Mouse (Mus musculus) E14TG2a.4 (cell line): ENCODE measurements around the gene P2rx5.

ENCODE experiments used
- H3K27me3 ChIP-seq: 2 replicates; pipeline ENCODE4 v1.6.1; 2014; ENCODE audit warnings: low read length, control low read depth; ENCODE audit not compliant: insufficient read depth
- H3K36me3 ChIP-seq: 2 replicates; pipeline ENCODE4 v1.6.1; 2014; ENCODE audit warnings: low read length, control low read depth; ENCODE audit not compliant: insufficient read depth
- H3K4me1 ChIP-seq: replicated peaks from 2 replicates; pipeline ENCODE4 v1.6.1; 2014; ENCODE audit warnings: low read depth, low read length, control low read depth
- H3K4me3 ChIP-seq: replicated peaks from 2 replicates; pipeline ENCODE4 v1.5.1; 2014; ENCODE audit warnings: mild to moderate bottlenecking, low read length
- H3K9me3 ChIP-seq: 2 replicates; pipeline ENCODE4 v1.6.1; 2014; ENCODE audit warnings: low read length, control low read depth
- CTCF ChIP-seq: conservative IDR thresholded peaks from 2 replicates; pipeline ENCODE4 v1.5.1; 2014; ENCODE audit warnings: low read length
- NANOG ChIP-seq: IDR thresholded peaks from 2 replicates; pipeline ENCODE4 v1.6.1; 2014; ENCODE audit warnings: borderline replicate concordance, low read length, mixed read lengths
- POU5F1 ChIP-seq: IDR thresholded peaks from 2 replicates; pipeline ENCODE4 v1.6.1; 2014; ENCODE audit warnings: low read length, borderline replicate concordance

Gene P2rx5

GRCm38 (mm10) chr11:73159957-73160810, at the start of gene P2rx5:
Gene P2rx5 (plus strand): TSS chr11:73160421.
- H3K9me3 ChIP-seq = no peaks in the 10 kb centered on the region
- peaks cover 65% of the 10 kb centered on the region for H3K27me3 ChIP-seq
- H3K4me1 ChIP-seq = peaks cover 16% of the 10 kb centered on the region
- peak within 1 kb of the TSS; percentile 77 for H3K4me3 ChIP-seq
- no peaks in the 10 kb centered on the region for H3K36me3 ChIP-seq
- TF ChIP-seq NANOG (no peak), CTCF (no peak), POU5F1 (no peak)

- Histone ChIP-seq H3K9me3 (no peaks in the 10 kb centered on the region), H3K4me1 (no peaks in the 10 kb centered on the region), H3K27me3 (peaks cover 5% of the 10 kb centered on the region), H3K36me3 (no peaks in the 10 kb centered on the region), H3K4me3 (no peak overlapping the region)
- no peak for TF ChIP-seq CTCF
- TF ChIP-seq NANOG = no peak
- TF ChIP-seq POU5F1 = no peak
These were observed 48.8 kb upstream of the P2rx5 start for GRCm38 (mm10) chr11:73111414-73111813.

- Histone ChIP-seq H3K9me3 (no peaks in the 10 kb centered on the region), H3K27me3 (no peaks in the 10 kb centered on the region), H3K4me3 (no peak overlapping the region), H3K4me1 (peaks cover 33% of the 10 kb centered on the region), H3K36me3 (peaks cover 44% of the 10 kb centered on the region)
- no peak for TF ChIP-seq NANOG
- no peak for TF ChIP-seq CTCF
- no peak for TF ChIP-seq POU5F1
These were observed 33.7 kb upstream of the P2rx5 start for GRCm38 (mm10) chr11:73126495-73126894.

- Histone ChIP-seq H3K9me3 (no peaks in the 10 kb centered on the region), H3K4me3 (no peak overlapping the region), H3K4me1 (peaks cover 59% of the 10 kb centered on the region), H3K27me3 (no peaks in the 10 kb centered on the region), H3K36me3 (peaks cover 78% of the 10 kb centered on the region)
- TF ChIP-seq NANOG (no peak), CTCF (peak; percentile 41; the same call in 1 of the 2 replicates)
These were observed 29.2 kb upstream of the P2rx5 start for GRCm38 (mm10) chr11:73131020-73131419.

GRCm38 (mm10) chr11:73132999-73133398, 27.2 kb upstream of the P2rx5 start:
- Histone ChIP-seq H3K36me3 (peaks cover 85% of the 10 kb centered on the region), H3K27me3 (no peaks in the 10 kb centered on the region), H3K4me1 (peaks cover 68% of the 10 kb centered on the region), H3K9me3 (no peaks in the 10 kb centered on the region), H3K4me3 (no peak overlapping the region)
- TF ChIP-seq NANOG (no peak), POU5F1 (no peak), CTCF (no peak)

- no peaks in the 10 kb centered on the region for H3K9me3 ChIP-seq
- TF ChIP-seq CTCF (no peak), NANOG (no peak), POU5F1 (no peak)
- H3K36me3 ChIP-seq = peaks cover 76% of the 10 kb centered on the region
- no peaks in the 10 kb centered on the region for H3K27me3 ChIP-seq
- H3K4me1 ChIP-seq = peaks cover 77% of the 10 kb centered on the region
- H3K4me3 ChIP-seq = 0 out of 2 replicates have a peak overlapping the region, but pooled peaks have one; percentile 20
These were observed 26.0 kb upstream of the P2rx5 start for GRCm38 (mm10) chr11:73134222-73134621.

GRCm38 (mm10) chr11:73136587-73136986, 23.6 kb upstream of the P2rx5 start:
- Histone ChIP-seq H3K4me3 (peak overlapping the region; percentile 99), H3K9me3 (no peaks in the 10 kb centered on the region), H3K4me1 (peaks cover 76% of the 10 kb centered on the region), H3K36me3 (peaks cover 54% of the 10 kb centered on the region), H3K27me3 (no peaks in the 10 kb centered on the region)
- TF ChIP-seq CTCF (no peak), POU5F1 (no peak), NANOG (no peak)

GRCm38 (mm10) chr11:73137116-73137515, 23.1 kb upstream of the P2rx5 start:
- H3K4me3 ChIP-seq = peak overlapping the region; percentile 99
- H3K27me3 ChIP-seq = no peaks in the 10 kb centered on the region
- H3K36me3 ChIP-seq = peaks cover 51% of the 10 kb centered on the region
- H3K9me3 ChIP-seq = no peaks in the 10 kb centered on the region
- peaks cover 77% of the 10 kb centered on the region for H3K4me1 ChIP-seq
- TF ChIP-seq POU5F1 = no peak
- no peak for TF ChIP-seq CTCF
- no peak for TF ChIP-seq NANOG

- Histone ChIP-seq H3K4me3 (peak within 1 kb of the TSS; percentile 99), H3K4me1 (peaks cover 73% of the 10 kb centered on the region)
- peak; percentile 24 for TF ChIP-seq CTCF
- TF ChIP-seq POU5F1 = no peak
These were observed 22.4 kb upstream of the P2rx5 start, which contains the start of gene Haspin for GRCm38 (mm10) chr11:73137591-73138501. Gene Haspin (minus strand): TSS chr11:73138294.

More at GRCm38 (mm10) chr11:73137591-73138501, 22.4 kb upstream of the P2rx5 start, which contains the start of gene Haspin:
- H3K27me3 ChIP-seq = no peaks in the 10 kb centered on the region
- peaks cover 44% of the 10 kb centered on the region for H3K36me3 ChIP-seq
- H3K9me3 ChIP-seq = no peaks in the 10 kb centered on the region
